Mouse (Mus musculus) brain, embryonic 14.5 days (tissue): ENCODE measurements around the gene Elovl1. TPM values are rescaled to one million over a fixed set of nuclear protein-coding genes. Genes with fewer than 3 reads are reported as not detected.

Experiments used
- DNase-seq: peaks from one replicate; pipeline ENCODE4 v3.0.0-alpha.2; 2011; ENCODE audit warnings: low read depth
- CTCF ChIP-seq: fragments of 200-500 bp; IDR thresholded peaks from 2 replicates; pipeline ENCODE4 v1.5.1; 2012; ENCODE audit warnings: inconsistent platforms, mild to moderate bottlenecking, moderate library complexity, borderline replicate concordance; ENCODE audit not compliant: insufficient read depth, insufficient read length; ENCODE audit errors: extremely low read depth
- POLR2A ChIP-seq: fragments of 200-500 bp; IDR thresholded peaks from 2 replicates; pipeline ENCODE4 v1.6.1; 2012; ENCODE audit warnings: mild to moderate bottlenecking, inconsistent platforms, borderline replicate concordance; ENCODE audit not compliant: poor library complexity, insufficient read depth, insufficient read length, severe bottlenecking; ENCODE audit errors: extremely low read depth
- polyA plus RNA-seq: library from polyadenylated mRNA; depleted of rRNA; stranded (reverse); fragments of >200 nt; gene quantifications from 2 replicates; pipeline ENCODE4 v1.2.3, GENCODE M21; 2012

Elovl1 gene
- polyA plus RNA-seq, 1 experiment, result 48.5 TPM

DNA sequence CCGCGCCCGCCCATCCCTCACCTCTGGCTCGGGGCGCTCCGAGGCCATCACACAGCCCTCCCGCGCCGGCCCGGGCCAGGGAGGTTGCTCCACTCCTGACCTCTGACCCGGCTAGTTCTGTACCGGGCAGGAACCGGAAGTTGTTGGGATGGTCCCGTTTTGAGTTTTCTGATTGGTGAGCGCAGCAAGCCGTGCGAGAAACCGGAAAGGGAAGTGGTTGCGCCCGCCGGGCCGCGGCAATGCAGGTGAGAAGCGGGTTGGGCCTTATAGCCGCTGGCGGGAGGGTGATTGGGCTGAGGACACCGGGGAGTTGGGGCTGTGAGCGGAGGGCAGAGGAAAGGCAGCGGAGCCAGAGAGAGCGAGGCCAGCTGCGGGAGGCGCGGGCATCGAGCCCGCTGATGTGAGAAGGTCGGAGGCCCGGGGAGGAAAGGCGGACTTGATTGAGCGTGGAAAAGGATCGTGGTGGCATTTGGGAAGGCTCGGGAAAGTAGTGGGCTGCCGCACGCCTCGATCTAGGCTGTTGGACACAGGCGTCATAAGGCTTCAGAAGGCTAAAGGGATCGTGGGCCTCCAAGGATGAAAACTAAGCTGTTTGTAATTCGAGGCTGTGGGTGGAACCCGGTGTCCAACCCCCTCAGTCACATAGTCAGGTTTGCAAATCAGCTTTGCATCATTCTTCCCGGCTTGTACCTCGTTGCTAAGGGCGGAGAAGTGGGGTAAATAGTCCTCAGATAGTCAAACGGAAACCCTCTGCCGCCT is 18.6 kb upstream of the Elovl1 start, which contains the start of the genes Szt2 and Med8:
TSS of gene Szt2 (minus strand) at position 132 of the 759 bp plus-strand sequence.
TSS of gene Med8 (plus strand) at position 196 of the 759 bp plus-strand sequence.
- TF ChIP-seq CTCF (no peak), POLR2A (peak; percentile 48; the same call in 1 of the 2 replicates)
- peak; percentile 96 for DNase-seq

DNA sequence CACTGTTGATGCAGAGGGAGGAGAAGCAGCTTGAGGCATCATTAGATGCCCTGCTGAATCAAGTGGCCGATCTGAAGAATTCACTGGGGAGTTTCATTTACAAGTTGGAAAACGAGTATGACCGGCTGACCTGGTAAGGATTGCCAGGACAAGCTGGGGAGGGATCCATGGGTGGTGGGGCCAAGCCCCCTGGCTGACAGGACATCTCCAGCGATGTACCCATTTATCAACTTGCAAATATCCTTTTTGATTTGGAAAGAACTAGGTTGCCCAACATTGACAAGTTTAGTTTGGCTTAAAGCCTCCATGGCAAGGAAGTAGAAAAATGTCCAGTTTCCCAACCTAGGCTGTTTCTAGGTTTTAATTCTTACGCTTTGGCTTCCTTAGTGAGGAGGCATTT is 17.0 kb upstream of the Elovl1 start:
- TF ChIP-seq POLR2A (no peak), CTCF (no peak)
- DNase-seq, result no peak

- no peak for DNase-seq
- TF ChIP-seq POLR2A (no peak), CTCF (no peak)
Observed at GRCm38 (mm10) chr4:118413553-118413952, 14.3 kb upstream of the Elovl1 start.

DNA sequence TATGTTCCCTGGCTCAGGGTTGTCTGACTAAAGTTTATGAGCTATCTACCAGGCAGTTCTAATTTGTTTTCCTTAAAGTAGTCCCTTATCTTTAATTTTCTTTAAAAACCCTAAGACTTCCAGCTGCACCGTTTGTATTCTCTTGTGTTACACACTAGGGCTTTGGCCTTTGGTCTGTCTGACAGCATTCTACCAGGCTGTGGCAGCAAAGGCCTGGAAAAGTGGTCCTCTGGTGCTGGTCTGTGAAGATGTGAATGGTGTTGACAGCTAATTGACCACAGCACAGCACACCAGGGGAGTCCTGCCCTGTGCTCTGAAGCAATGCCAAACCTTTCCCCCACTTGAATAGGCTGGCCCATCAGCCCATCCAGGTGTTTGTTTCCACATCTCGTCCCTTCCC is 12.1 kb upstream of the Elovl1 start:
- no peak for DNase-seq
- TF ChIP-seq CTCF (no peak), POLR2A (no peak)

- DNase-seq, result no peak
- TF ChIP-seq CTCF (no peak), POLR2A (no peak)
Observed at GRCm38 (mm10) chr4:118416329-118416728, 11.6 kb upstream of the Elovl1 start.

DNA sequence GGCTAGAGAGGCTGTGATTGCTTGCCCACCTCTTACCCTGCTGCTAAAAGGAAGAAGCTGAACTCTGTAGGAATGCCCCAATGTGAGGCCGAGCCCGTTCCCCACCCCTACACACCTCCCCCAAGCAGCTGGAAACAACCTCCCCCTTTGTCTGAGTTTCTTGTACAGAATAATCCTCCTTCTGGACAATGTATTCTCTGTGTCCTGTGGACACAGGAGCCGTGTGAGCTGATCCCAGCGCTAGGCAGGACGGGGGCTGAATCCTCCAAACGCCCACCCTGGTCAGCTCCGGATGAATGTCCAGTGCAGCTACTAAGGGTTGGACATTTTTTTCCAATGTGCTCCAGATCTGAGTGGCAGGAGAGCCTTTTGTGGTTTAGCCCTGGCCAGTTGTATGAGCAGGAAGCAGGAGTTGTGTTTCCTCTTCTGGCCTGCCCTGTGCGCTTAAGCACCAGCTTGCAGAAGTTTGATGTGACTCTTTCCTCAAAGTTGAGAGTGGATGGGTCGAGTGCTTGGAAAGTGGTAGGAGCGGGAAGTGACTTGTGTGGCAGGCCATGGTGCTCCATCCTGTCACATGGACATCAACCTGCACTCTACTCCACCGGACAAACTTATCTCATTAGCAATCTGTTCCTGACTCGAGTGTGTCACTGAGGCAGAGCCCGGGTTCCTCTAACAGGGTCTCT is 10.6 kb upstream of the Elovl1 start:
- TF ChIP-seq CTCF, result no peak
- TF ChIP-seq POLR2A, result no peak
- no peak for DNase-seq

DNA sequence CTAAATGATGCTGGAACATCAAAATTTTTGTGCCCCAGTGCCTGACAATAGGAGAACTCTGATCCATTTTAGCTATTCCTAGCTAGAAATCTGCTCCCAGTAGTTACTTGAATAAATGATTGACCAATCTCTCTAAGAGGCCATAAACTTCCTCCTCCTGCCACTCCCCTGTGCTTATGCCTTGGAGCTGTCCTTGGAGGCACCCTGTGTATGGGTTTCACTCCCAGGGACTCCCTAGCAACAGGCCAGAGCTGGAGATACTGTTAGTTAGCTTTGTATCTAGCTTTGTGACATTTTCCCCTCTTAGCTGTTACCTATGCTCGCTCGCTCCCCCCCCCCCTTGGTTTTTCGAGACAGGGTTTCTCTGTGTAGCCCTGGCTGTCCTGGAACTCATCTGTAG is 6.5 kb upstream of the Elovl1 start:
- no peak for TF ChIP-seq CTCF
- no peak for TF ChIP-seq POLR2A
- no peak for DNase-seq

GRCm38 (mm10) chr4:118424541-118425160 is 3.2 kb upstream of the Elovl1 start:
- TF ChIP-seq CTCF (no peak), POLR2A (no peak)
- DNase-seq, result no peak

GRCm38 (mm10) chr4:118425374-118425773 is 2.5 kb upstream of the Elovl1 start:
- TF ChIP-seq CTCF (no peak), POLR2A (no peak)
- DNase-seq, result no peak

- no peak for TF ChIP-seq POLR2A
- no peak for TF ChIP-seq CTCF
- DNase-seq, result no peak
Observed at GRCm38 (mm10) chr4:118427415-118427767, 502 bp upstream of the Elovl1 start.

DNA sequence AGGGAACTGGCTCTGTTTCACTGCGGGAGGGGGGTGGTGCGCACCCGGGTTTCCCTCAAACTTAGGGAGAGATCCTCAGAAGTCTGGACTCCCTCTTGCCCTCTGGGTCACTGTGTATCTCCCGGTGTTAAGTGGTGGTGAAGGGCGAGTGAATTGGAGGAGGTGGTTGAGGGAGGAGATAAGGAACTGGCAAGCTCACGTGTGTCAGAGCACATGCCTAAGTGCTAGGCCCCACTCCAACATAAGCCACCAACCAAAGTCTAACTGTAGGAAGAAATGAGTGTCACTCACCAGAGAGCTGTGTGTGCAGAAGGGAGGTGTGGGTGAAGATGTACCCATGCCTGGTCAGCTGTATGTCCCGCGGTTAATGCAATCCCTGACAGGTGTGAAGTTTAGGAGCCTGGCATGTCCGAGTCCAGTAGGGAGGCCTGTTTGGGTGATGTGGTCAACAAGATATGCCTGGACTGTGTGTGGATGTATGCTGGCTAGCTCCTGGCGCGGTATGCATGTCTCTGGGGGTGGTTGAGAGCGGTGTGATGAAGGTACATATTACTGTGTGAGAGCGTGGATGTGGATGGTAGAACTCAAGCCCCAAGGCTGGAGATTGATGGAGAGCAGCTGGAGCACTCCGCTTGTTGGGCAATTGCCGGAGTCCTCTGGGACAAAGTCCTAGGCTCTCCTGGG is 780 bp downstream of the Elovl1 start:
- DNase-seq, result peak; percentile 13
- TF ChIP-seq POLR2A (no peak), CTCF (no peak)
